Mouse (Mus musculus) heart, embryonic 14.5 days (tissue): ENCODE results near the gene Gmds. TPM values are rescaled to one million over a fixed set of nuclear protein-coding genes. Genes with fewer than 3 reads are reported as not detected.

ENCODE experiments used
- ATAC-seq: fragments of 200-750 bp; cut with Nextera tagmentation; 2 replicates; pipeline ENCODE4 v1.8.0; 2017; ENCODE audit warnings: low read depth, moderate TSS enrichment; ENCODE audit not compliant: insufficient number of reproducible peaks, insufficient read depth, low FRiP score
- H3K27ac ChIP-seq, 2 experiments: fragments of 200-500 bp in 1 of 2; fragments of 300-500 bp in 1 of 2; sonication (generic) in 1 of 2; replicated peaks in 1 of 2; 2 replicates each; pipeline ENCODE4 v1.5.1; 2012 to 2014; ENCODE audit warnings: low read depth in 2 of 2, low read length in 2 of 2, control low read depth in 1 of 2, mild to moderate bottlenecking in 1 of 2, mixed read lengths in 1 of 2; ENCODE audit not compliant: control insufficient read depth in 1 of 2, insufficient read depth in 1 of 2
- H3K27me3 ChIP-seq: fragments of 300-500 bp; sonication (generic); 2 replicates; pipeline ENCODE4 v1.6.1; 2014; ENCODE audit warnings: mild to moderate bottlenecking, low read length, control low read depth; ENCODE audit not compliant: control insufficient read depth, insufficient read depth
- H3K36me3 ChIP-seq: fragments of 300-500 bp; sonication (generic); 2 replicates; pipeline ENCODE4 v1.6.1; 2014; ENCODE audit warnings: mild to moderate bottlenecking, control low read depth, low read length, mixed read lengths; ENCODE audit not compliant: control insufficient read depth, insufficient read depth
- H3K4me1 ChIP-seq, 2 experiments: fragments of 200-500 bp in 1 of 2; fragments of 300-500 bp in 1 of 2; sonication (generic) in 1 of 2; 2 replicates each; pipeline ENCODE4 v1.6.1; 2012 to 2014; ENCODE audit warnings: low read length in 2 of 2, control low read depth in 1 of 2, mixed read lengths in 1 of 2; ENCODE audit not compliant: control insufficient read depth in 2 of 2, insufficient read depth in 2 of 2
- H3K4me2 ChIP-seq: fragments of 300-500 bp; sonication (generic); 2 replicates; pipeline ENCODE4 v1.6.1; 2014; ENCODE audit warnings: mild to moderate bottlenecking, low read length
- H3K4me3 ChIP-seq, 2 experiments: fragments of 200-500 bp in 1 of 2; fragments of 300-500 bp in 1 of 2; sonication (generic) in 1 of 2; 2 replicates each; pipeline ENCODE4 v1.5.1; 2012 to 2014; ENCODE audit warnings: low read length in 2 of 2, mild to moderate bottlenecking in 2 of 2, control low read depth in 1 of 2, low read depth in 1 of 2, moderate library complexity in 1 of 2; ENCODE audit not compliant: control insufficient read depth in 1 of 2, insufficient read depth in 1 of 2
- H3K9ac ChIP-seq: fragments of 300-500 bp; sonication (generic); 2 replicates; pipeline ENCODE4 v1.6.1; 2014; ENCODE audit warnings: mild to moderate bottlenecking, low read length
- H3K9me3 ChIP-seq: fragments of 300-500 bp; sonication (generic); 2 replicates; pipeline ENCODE4 v1.6.1; 2016; ENCODE audit warnings: low read length, control low read depth; ENCODE audit not compliant: control insufficient read depth
- WGBS: fragments of 180-500 bp; shearing (Covaris S2); extraction: QIAGEN DNeasy Blood & Tissue Kit; methylation state at CpG from one replicate; pipeline ENCODE4 v1.1.7; 2014; 5-methylcytosine and 5-hydroxymethylcytosine counted together
- polyA plus RNA-seq: library from polyadenylated mRNA; unstranded; fragments of >200 nt; fragmentation: Nextera tagmentation; extraction: Ambion mirVana; gene quantifications from 2 replicates; pipeline ENCODE4 v1.2.1, GENCODE M21; 2014

Gene Gmds
- polyA plus RNA-seq, 1 experiment from 2014 or later: 28.7 TPM

DNA sequence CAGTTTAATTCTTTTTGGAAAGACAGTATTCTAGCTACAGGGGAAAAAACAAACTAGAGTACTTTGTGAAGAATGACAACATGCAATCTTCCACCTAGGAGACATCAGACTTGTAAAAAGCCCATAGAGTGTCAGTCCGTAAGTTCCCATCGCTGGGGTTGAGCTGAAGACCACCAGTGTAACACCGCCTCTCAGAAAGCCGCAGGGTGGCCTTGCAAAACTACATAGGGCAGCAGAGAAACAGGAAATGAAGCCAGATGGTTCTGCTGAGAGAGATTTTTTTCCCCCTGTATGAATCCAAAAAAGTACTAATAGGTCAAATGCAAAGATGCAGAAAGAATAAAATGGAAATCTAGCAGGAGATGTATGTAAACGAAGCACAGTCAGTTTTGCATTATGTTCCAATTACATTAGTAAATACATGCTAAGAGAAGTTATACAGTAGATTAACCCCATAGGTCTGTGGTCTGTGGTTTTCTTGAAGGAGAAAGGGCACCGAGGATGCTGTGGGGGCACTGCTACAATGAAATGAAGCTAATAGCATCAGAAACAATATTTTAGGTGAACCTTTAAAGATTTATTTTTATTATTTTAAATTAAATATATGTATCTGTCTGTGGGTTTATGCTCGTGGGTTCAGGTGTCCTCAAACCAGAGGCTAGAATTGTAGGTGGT, 250.1 kb downstream of the Gmds start:
- Histone ChIP-seq H3K4me2 (no peak overlapping the region), H3K9me3 (no peaks in the 10 kb centered on the region), H3K36me3 (no peaks in the 10 kb centered on the region), H3K27ac (no peak overlapping the region), H3K4me1 (no peaks in the 10 kb centered on the region), H3K9ac (no peak overlapping the region), H3K27me3 (no peaks in the 10 kb centered on the region), H3K4me3 (no peak overlapping the region)
- WGBS: 77% methylated on average over 7 of the region's 7 CpGs
- no peak for ATAC-seq

DNA sequence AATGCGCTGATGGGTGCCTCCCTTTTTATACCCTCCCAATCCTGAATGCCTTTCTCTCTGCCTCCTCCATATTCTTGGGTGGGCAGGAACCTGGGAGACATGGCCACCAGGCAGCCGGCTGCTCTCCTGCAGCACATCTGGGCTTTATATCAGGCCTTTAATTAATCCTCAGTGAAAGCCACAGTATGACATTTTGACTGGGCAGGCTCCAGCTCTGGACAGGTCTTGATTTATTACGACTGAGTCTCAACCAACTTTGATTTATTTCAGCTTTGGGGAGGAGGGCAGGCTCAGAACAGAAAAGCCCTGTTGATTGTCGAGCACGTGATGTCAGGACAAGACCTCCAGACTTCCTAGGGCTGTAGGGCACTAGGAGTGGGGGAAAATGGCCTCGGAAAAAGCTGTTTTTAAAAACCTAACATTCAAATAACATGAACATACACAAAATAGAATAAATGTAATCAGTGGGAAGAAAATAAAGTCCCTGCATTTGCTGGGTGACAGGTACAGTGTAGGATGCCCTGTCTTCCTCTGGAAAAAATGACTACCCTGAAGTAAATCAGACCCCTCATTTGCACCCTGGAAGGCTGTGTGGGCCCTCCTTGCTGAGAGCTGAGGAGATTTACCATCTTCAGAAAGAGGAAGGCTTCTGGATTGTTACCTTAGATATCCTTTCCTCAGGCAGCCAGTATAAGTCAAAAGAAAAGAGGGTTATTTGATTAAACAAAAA, 257.9 kb downstream of the Gmds start:
- Histone ChIP-seq H3K4me3 (no peak overlapping the region), H3K27ac (no peak overlapping the region), H3K36me3 (no peaks in the 10 kb centered on the region), H3K4me1 (no peaks in the 10 kb centered on the region), H3K9ac (no peak overlapping the region), H3K27me3 (no peaks in the 10 kb centered on the region), H3K4me2 (no peak overlapping the region), H3K9me3 (no peaks in the 10 kb centered on the region)
- ATAC-seq: no peak
- WGBS: 62% methylated on average over 6 of the region's 6 CpGs

DNA sequence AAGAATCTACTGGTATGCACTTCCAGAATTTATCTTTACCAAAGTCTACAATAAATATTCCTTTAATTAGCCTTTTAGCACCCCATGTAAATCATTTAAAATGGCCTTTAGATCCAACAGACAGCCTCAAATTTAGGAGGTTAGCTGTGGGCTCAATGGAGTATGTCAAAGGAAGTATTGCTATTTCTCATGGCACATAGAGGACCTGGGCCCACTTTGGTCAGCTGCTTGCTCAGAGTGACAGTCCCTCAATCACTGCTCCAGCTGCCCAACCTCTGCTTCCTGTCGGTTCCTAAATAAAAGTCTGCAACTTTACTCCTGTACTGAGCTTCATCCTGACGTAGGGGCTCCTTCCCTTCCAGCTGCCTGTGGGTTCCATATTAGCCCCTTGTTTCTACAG, 264.9 kb downstream of the Gmds start:
- Histone ChIP-seq H3K27me3 (no peaks in the 10 kb centered on the region), H3K36me3 (no peaks in the 10 kb centered on the region), H3K4me1 (no peaks in the 10 kb centered on the region), H3K27ac (no peak overlapping the region), H3K9ac (no peak overlapping the region), H3K4me2 (no peak overlapping the region), H3K9me3 (no peaks in the 10 kb centered on the region), H3K4me3 (no peak overlapping the region)
- ATAC-seq: no peak
- WGBS: 57% methylated on average over 2 of the region's 2 CpGs

DNA sequence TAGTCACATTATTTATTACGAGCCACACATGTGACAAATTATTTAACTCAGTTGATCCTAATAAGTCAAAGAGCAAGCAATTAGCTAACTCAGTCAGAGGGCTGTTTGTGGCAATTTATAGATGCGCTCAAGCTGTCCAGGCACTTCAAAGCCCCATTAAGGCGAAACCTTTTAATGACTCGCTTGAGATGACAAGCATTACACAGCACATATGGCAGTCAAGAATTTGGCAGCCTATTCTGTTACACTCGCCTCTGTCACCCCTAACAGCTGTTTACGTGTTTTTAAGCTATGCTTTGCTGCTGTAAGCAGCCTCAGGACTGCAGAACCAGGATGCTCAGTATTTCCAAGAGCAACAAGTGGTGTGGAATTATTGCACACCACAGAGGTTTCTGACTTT, 283.2 kb downstream of the Gmds start:
- WGBS: 27% methylated on average over 6 of the region's 6 CpGs
- Histone ChIP-seq H3K4me3 (no peak overlapping the region), H3K27ac (no peak overlapping the region), H3K4me2 (no peak overlapping the region), H3K36me3 (no peaks in the 10 kb centered on the region), H3K9ac (no peak overlapping the region), H3K4me1 (peaks cover 0 to 12% of the 10 kb centered on the region in 2 experiments; a peak in 3 of 4 replicates), H3K27me3 (no peaks in the 10 kb centered on the region), H3K9me3 (no peaks in the 10 kb centered on the region)
- ATAC-seq: no peak

DNA sequence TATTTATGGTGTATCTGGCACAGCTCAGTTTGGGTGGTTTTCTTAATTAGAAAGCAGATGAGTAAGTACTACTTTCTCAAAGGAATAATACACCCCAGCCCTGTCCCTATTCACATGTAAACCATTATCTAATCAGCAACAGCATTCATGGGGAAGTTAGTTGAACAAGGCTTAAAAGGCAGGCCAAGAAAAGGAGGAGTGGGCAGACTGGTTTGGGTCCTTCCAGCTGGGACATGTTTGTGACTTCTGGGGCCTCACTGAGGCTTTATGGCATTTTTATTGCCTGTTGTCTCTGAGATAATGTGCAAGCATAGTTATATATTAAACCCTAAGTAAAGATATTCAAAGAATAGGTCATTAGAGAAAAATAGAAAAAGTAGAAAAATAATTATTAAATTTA, 285.0 kb downstream of the Gmds start:
- Histone ChIP-seq H3K9me3 (no peaks in the 10 kb centered on the region), H3K4me3 (no peak overlapping the region), H3K27me3 (no peaks in the 10 kb centered on the region), H3K27ac (no peak overlapping the region), H3K36me3 (no peaks in the 10 kb centered on the region), H3K4me1 (peaks cover 0 to 12% of the 10 kb centered on the region in 2 experiments; a peak in 3 of 4 replicates), H3K4me2 (no peak overlapping the region), H3K9ac (no peak overlapping the region)
- no peak for ATAC-seq

DNA sequence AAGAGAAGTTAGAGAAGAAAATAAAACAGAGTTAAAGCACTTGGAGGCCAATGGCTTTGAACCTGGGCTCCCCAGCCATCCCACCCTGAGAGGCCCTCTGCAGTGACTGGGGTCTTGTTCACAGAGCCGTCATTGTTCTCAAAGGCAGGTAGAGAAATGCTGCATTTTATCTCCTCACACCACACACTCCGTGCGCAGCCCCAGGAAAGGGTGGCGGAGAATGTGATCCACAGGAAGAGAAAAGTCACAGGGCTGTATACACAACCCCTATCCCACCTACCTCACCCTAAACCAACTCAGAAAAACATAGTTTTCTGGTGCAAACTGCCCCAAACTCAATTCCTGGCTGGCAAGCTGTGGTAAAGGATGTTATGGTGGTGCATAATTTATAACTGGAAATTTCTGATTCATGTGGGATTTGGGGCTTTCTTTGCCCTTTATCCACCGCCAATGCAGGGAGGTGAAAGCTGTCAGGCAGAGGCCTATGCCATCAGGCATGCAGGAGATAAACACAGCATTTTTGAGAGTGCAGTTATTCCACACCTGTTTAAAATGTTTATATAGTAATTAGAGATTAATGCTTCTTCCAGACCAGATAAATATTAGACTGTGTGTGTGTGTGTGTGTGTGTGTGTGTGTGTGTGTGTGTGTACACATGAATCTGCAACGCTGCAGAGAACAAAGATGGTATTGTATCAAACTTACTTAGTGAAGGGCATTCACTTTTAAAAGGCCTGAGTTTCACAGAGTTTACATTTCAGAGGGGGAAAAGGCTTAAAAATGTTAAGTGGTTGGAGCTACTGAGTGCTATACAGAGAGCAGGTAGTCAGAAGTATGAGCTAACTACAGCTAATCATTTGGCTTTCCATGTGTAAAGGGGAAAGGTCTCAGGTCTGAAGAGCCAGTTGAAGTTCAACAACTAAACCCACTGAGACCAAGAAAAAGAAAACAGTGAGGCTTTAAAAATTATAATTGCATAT, 290.3 kb downstream of the Gmds start:
- H3K9me3 ChIP-seq: no peaks in the 10 kb centered on the region
- H3K4me1 ChIP-seq: peaks cover 2 to 3% of the 10 kb centered on the region in 2 experiments; a peak in 2 of 4 replicates
- H3K36me3 ChIP-seq: no peaks in the 10 kb centered on the region
- H3K27me3 ChIP-seq: no peaks in the 10 kb centered on the region
- no peak overlapping the region for H3K4me3 ChIP-seq
- no peak for ATAC-seq
- no peak overlapping the region for H3K4me2 ChIP-seq
- no peak overlapping the region for H3K27ac ChIP-seq
- H3K9ac ChIP-seq: no peak overlapping the region
- WGBS: 48% methylated on average over 6 of the region's 6 CpGs

DNA sequence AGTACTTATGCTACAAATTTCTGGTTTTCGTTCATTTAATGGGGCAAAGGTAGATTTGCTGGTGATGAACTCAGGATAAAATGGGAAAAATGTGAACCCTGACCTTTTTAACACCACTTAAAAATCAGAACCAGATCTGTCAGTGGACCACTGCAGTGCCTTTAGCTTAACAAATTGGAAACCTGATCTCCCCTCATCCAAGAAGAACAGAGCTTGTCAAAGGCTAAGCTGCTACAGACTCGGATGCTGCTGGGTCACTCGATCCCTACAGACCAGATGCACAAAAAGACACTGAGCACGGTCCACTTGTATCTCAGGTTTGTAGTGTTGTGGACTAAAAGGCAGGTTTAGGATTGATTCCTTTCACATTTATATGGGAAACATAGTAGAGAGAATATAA, 291.6 kb downstream of the Gmds start:
- no peaks in the 10 kb centered on the region for H3K36me3 ChIP-seq
- H3K4me2 ChIP-seq: no peak overlapping the region
- H3K9me3 ChIP-seq: no peaks in the 10 kb centered on the region
- no peak overlapping the region for H3K27ac ChIP-seq
- 64% methylated on average over 4 of the region's 4 CpGs for WGBS
- no peaks in the 10 kb centered on the region for H3K27me3 ChIP-seq
- no peak overlapping the region for H3K9ac ChIP-seq
- H3K4me1 ChIP-seq: peaks cover 2 to 6% of the 10 kb centered on the region in 2 experiments; a peak in 3 of 4 replicates
- H3K4me3 ChIP-seq: no peak overlapping the region
- ATAC-seq: no peak
